Mouse (Mus musculus) thymus, postnatal 36 days (tissue): ENCODE data around the gene Lpcat2.

Experiments
- DNase-seq, 2 experiments: peaks; one replicate each; pipeline ENCODE4 v3.0.0; 2022; ENCODE audit warnings: mixed read lengths in 2 of 2

The Lpcat2 gene

GRCm38 (mm10) chr8:92855171-92855894 is at the start of gene Lpcat2:
Gene Lpcat2 (plus strand): TSS chr8:92855339.
- peak; percentile 44 to 45 for DNase-seq

GRCm38 (mm10) chr8:92812773-92813172 is 42.4 kb upstream of the Lpcat2 start:
- no peak for DNase-seq

GRCm38 (mm10) chr8:92815661-92816060 is 39.5 kb upstream of the Lpcat2 start:
- DNase-seq: no peak

- peak; percentile 43 to 48 for DNase-seq
Observed at GRCm38 (mm10) chr8:92817928-92818818, 37.0 kb upstream of the Lpcat2 start.

GRCm38 (mm10) chr8:92821151-92821550 is 34.0 kb upstream of the Lpcat2 start:
- DNase-seq: no peak

GRCm38 (mm10) chr8:92822386-92822785 is 32.8 kb upstream of the Lpcat2 start:
- no peak for DNase-seq

- DNase-seq: no peak
Observed at GRCm38 (mm10) chr8:92825991-92826390, 29.1 kb upstream of the Lpcat2 start.

- no peak for DNase-seq
Observed at GRCm38 (mm10) chr8:92827243-92828034, 27.7 kb upstream of the Lpcat2 start, which contains the start of gene Mmp2. Gene Mmp2 (plus strand): TSS chr8:92827291.

GRCm38 (mm10) chr8:92828251-92828743 is 26.8 kb upstream of the Lpcat2 start:
- no peak for DNase-seq

GRCm38 (mm10) chr8:92834065-92834731 is 20.9 kb upstream of the Lpcat2 start:
- no peak for DNase-seq

- no peak for DNase-seq
Observed at GRCm38 (mm10) chr8:92834786-92835500, 20.2 kb upstream of the Lpcat2 start.

- DNase-seq: no peak
Observed at GRCm38 (mm10) chr8:92835901-92836300, 19.2 kb upstream of the Lpcat2 start.

GRCm38 (mm10) chr8:92838616-92839015 is 16.5 kb upstream of the Lpcat2 start:
- no peak for DNase-seq

- no peak for DNase-seq
Observed at GRCm38 (mm10) chr8:92839161-92839560, 16.0 kb upstream of the Lpcat2 start.

GRCm38 (mm10) chr8:92839876-92840275 is 15.3 kb upstream of the Lpcat2 start:
- DNase-seq: no peak

GRCm38 (mm10) chr8:92846684-92847083 is 8.5 kb upstream of the Lpcat2 start:
- DNase-seq: no peak

GRCm38 (mm10) chr8:92847299-92847698 is 7.8 kb upstream of the Lpcat2 start:
- DNase-seq: no peak

- DNase-seq: no peak
Observed at GRCm38 (mm10) chr8:92849261-92849660, 5.9 kb upstream of the Lpcat2 start.

GRCm38 (mm10) chr8:92850239-92850638 is 4.9 kb upstream of the Lpcat2 start:
- DNase-seq: no peak

- no peak for DNase-seq
Observed at GRCm38 (mm10) chr8:92851381-92851780, 3.8 kb upstream of the Lpcat2 start.

- DNase-seq: no peak
Observed at GRCm38 (mm10) chr8:92853188-92853983, 1.8 kb upstream of the Lpcat2 start.
